10 mouse cellular contexts compared by ENCODE assay signal in genomic region chr14:19738094-19738843, GRCm38 (mm10). TPM values are rescaled to one million over a fixed set of nuclear protein-coding genes. Genes with fewer than 3 reads are reported as not detected.
A peak's percentile ranks its signal among the peaks of the same experiment; 100 is the strongest.
DNase-seq lines count a peak whose midpoint lies in the region; ATAC-seq and TF ChIP-seq lines count a peak whose summit lies in the region.
"Had no signal": no experiment of that assay in that cellular context is flagged by ENCODE, and none has a peak within 500 bp of the region (broad histone marks: within the 10 kb centered on the region; RNA-seq: fewer than 3 reads in every experiment).

No protein-coding gene starts in this region.

- peak overlapping the region; percentile 23; the same call in 1 of the 2 replicates for H3K27ac ChIP-seq in heart, adult 2 months
- peak overlapping the region; percentile 65 for H3K27ac ChIP-seq in embryonic facial prominence, embryonic 10.5 days (replicated peaks)
- H3K27ac ChIP-seq in midbrain, embryonic 12.5 days (replicated peaks), result peak overlapping the region; percentile 49; the same call in 1 of the 2 replicates
- H3K27ac ChIP-seq: liver, embryonic 14.5 days had no signal

- no peak for TF ChIP-seq CTCF in heart, adult 2 months (IDR thresholded peaks at IDR 0.05)

- no peaks in the 10 kb centered on the region for H3K9me3 ChIP-seq in embryonic facial prominence, embryonic 10.5 days
- no peaks in the 10 kb centered on the region for H3K9me3 ChIP-seq in midbrain, embryonic 12.5 days

- ATAC-seq in midbrain, embryonic 12.5 days (ENCODE audit: low FRiP score, low read depth), result no peak
- no peak for ATAC-seq in erythroid progenitor cell, adult 5-6 weeks (replicated peaks; ENCODE audit: low FRiP score, poor library complexity, severe bottlenecking)

- 64% methylated on average over 5 of the region's 5 CpGs for WGBS in heart, adult 2 months
- WGBS in embryonic facial prominence, embryonic 10.5 days, result 31% methylated on average over 5 of the region's 5 CpGs
- WGBS in midbrain, embryonic 12.5 days, result 14% methylated on average over 5 of the region's 5 CpGs

- H3K9ac ChIP-seq in heart, adult 2 months (ENCODE audit: low read depth, low read length), result no peak overlapping the region; the same call in 1 of the 2 replicates
- H3K9ac ChIP-seq in midbrain, embryonic 12.5 days (replicated peaks), result no peak overlapping the region
- H3K9ac ChIP-seq: liver, embryonic 14.5 days had no signal

- peak in 1 of 2 experiments; percentile 20 for DNase-seq in heart, adult 2 months
- DNase-seq in heart, postnatal 10 days, result no peak
- no peak for DNase-seq in embryonic facial prominence, embryonic 10.5 days (ENCODE audit: low spot score)
- peak; percentile 28 for DNase-seq in kidney, adult 9 months
- no peak for DNase-seq in adrenal gland, adult 2 months
- DNase-seq in thymus, postnatal 36 days, result no peak

- peaks cover 2% of the 10 kb centered on the region; the same call in 1 of the 2 replicates for H3K36me3 ChIP-seq in heart, adult 2 months (ENCODE audit: control insufficient read depth, insufficient read depth, low read length)
- no peaks in the 10 kb centered on the region for H3K36me3 ChIP-seq in embryonic facial prominence, embryonic 10.5 days (replicated peaks)
- no peaks in the 10 kb centered on the region for H3K36me3 ChIP-seq in midbrain, embryonic 12.5 days

- intact Hi-C loops in heart, adult 2 months (cut with DNase I), result no loop called here
- intact Hi-C loops in heart, postnatal 10 days (cut with DNase I), result no loop called here

- H3K79me2 ChIP-seq in heart, adult 2 months (replicated peaks; ENCODE audit: control insufficient read depth, insufficient read depth, low read length), result no peaks in the 10 kb centered on the region

- H3K4me2 ChIP-seq in midbrain, embryonic 12.5 days (replicated peaks), result no peak overlapping the region

- H3K27me3 ChIP-seq in heart, adult 2 months (ENCODE audit: control insufficient read depth, insufficient read depth, low read length), result no peaks in the 10 kb centered on the region
- no peaks in the 10 kb centered on the region for H3K27me3 ChIP-seq in embryonic facial prominence, embryonic 10.5 days (replicated peaks; ENCODE audit: low read depth, poor library complexity, severe bottlenecking)
- 0 out of 2 replicates have a peak, but pooled peaks cover 6% of the 10 kb centered on the region for H3K27me3 ChIP-seq in midbrain, embryonic 12.5 days
- H3K27me3 ChIP-seq: CH12.LX had no signal

- no peak for TF ChIP-seq POLR2A in heart, adult 2 months (IDR thresholded peaks at IDR 0.05; ENCODE audit: insufficient read depth, low read depth, low read length)

- H3K4me3 ChIP-seq in heart, adult 2 months, result no peak overlapping the region
- H3K4me3 ChIP-seq in embryonic facial prominence, embryonic 10.5 days, result no peak overlapping the region
- H3K4me3 ChIP-seq in midbrain, embryonic 12.5 days, result no peak overlapping the region

- peaks cover 11% of the 10 kb centered on the region for H3K4me1 ChIP-seq in heart, adult 2 months (ENCODE audit: control insufficient read depth, insufficient read depth, low read length)
- peaks cover 17% of the 10 kb centered on the region for H3K4me1 ChIP-seq in embryonic facial prominence, embryonic 10.5 days
- peaks cover 11% of the 10 kb centered on the region for H3K4me1 ChIP-seq in midbrain, embryonic 12.5 days

- no peak for TF ChIP-seq EP300 in heart, adult 2 months (IDR thresholded peaks at IDR 0.05; ENCODE audit: insufficient read depth, low read depth, low read length)

RNA-seq across cellular contexts. Expression of gene Nid2, which starts 12.8 kb away (rescaled TPM):
- total RNA-seq in heart, adult 2 months (2021), result 10 to 100 TPM; 21.2 to 21.6 TPM
- 12.1 and 14.3 TPM in 2 replicates for polyA plus RNA-seq in heart, adult 2 months (2012; rRNA removed)
- 100 to 1,000 TPM; 109 to 116 TPM for total RNA-seq in heart, postnatal 10 days (2021)
- polyA plus RNA-seq in embryonic facial prominence, embryonic 10.5 days (2016; fragmentation: Nextera tagmentation; extraction: Ambion mirVana), result 57.7 and 61.8 TPM in 2 replicates
- polyA plus RNA-seq in midbrain, embryonic 12.5 days (2016; fragmentation: Nextera tagmentation; extraction: Ambion mirVana), result 48.7 and 60.8 TPM in 2 replicates
- total RNA-seq in adrenal gland, adult 2 months (2021), result 10 to 100 TPM; 10.8 to 14.9 TPM
- polyA plus RNA-seq in adrenal gland, adult 2 months (2012; rRNA removed), result 13.4 and 16.6 TPM in 2 replicates
- total RNA-seq in erythroid progenitor cell, adult 5-6 weeks (2015; ENCODE audit: low replicate concordance), result 0.72 and 1.3 TPM in 2 replicates
- total RNA-seq in erythroid progenitor cell, adult 5-6 weeks (2017; ENCODE audit: low replicate concordance), result 0.13 TPM in 1 of 2 replicates, not detected in the other

Comparison
In these comparisons a context has a peak if more than half of its experiments do, and no peak if none do; other contexts are left out.
1. RNA of gene Nid2, which starts 12.8 kb away (total RNA-seq): 109 to 116 TPM in heart, postnatal 10 days, 21.2 to 21.6 TPM in heart, adult 2 months and 10.8 to 14.9 TPM in adrenal gland, adult 2 months; 0.13 to 1.3 TPM in erythroid progenitor cell, adult 5-6 weeks; every median in the first group is over 4 times any median in the second.
2. Peak in every context shown above with its lines, with median percentiles within 50 percentile points of each other: H3K27ac ChIP-seq.